Mouse (Mus musculus) cerebellum, adult 2 months (tissue): ENCODE data around the gene Fbxl18.

Source experiments
- CTCF ChIP-seq: fragments of 200-500 bp; IDR thresholded peaks from 2 replicates; pipeline ENCODE4 v1.5.1; 2011; ENCODE audit warnings: low read depth, mild to moderate bottlenecking, control low read depth, low read length, moderate library complexity, borderline replicate concordance; ENCODE audit not compliant: insufficient read depth
- POLR2A ChIP-seq: fragments of 200-500 bp; IDR thresholded peaks from 2 replicates; pipeline ENCODE4 v1.6.1; 2011; ENCODE audit warnings: low read length, control low read depth, borderline replicate concordance; ENCODE audit not compliant: insufficient read depth

DNA sequence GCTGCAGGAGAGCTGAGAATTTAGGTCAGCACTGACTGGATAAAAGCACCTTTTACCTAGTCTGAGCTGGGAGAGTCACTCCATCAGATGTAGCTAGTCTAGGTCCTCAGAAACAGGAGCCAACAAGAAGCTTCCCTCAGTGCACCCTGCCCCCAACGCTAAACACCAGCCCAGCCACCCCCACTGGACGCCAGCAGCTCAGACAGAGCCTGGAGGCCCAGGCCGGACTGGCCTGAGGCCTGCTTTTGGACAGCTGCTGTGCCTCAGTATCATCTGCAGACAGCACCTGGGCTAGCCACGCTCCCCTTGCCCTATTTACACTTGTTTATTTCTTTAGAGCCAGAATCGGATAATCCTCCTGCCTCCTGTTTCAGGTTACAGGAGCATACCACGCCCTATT is 58.3 kb downstream of the Fbxl18 start:
- no peak for TF ChIP-seq POLR2A
- no peak for TF ChIP-seq CTCF
